Mouse (Mus musculus) liver, embryonic 12.5 days (tissue): Measurements from ENCODE around the gene Gstm6. TPM values are rescaled to one million over a fixed set of nuclear protein-coding genes. Genes with fewer than 3 reads are reported as not detected.

Experiments used
- polyA plus RNA-seq: library from polyadenylated mRNA; unstranded; fragments of >200 nt; fragmentation: Nextera tagmentation; extraction: Ambion mirVana; gene quantifications from 2 replicates; pipeline ENCODE4 v1.2.1, GENCODE M21; 2016

Gstm6 gene
- polyA plus RNA-seq, 1 experiment from 2014 or later: 7.1 TPM

Other genes with a start within 250 kb of the Gstm6 start
- 53.7 and 54.0 TPM in 2 replicates for gene Ahcyl1, start 247.2 kb downstream of the Gstm6 start, polyA plus RNA-seq
- 8.7 and 8.8 TPM in 2 replicates for gene Csf1, start 183.3 kb downstream of the Gstm6 start, polyA plus RNA-seq
- not detected in 2 replicates for gene Eps8l3, start 66.5 kb downstream of the Gstm6 start, polyA plus RNA-seq
- gene Gstm5, start 47.9 kb downstream of the Gstm6 start, polyA plus RNA-seq: 121 and 124 TPM in 2 replicates
- gene Gstm7, start 11.9 kb downstream of the Gstm6 start, polyA plus RNA-seq: 8.1 and 8.9 TPM in 2 replicates
- gene Gstm3, start 25.5 kb upstream of the Gstm6 start, polyA plus RNA-seq: 7.9 and 10.0 TPM in 2 replicates
- 7.6 and 7.8 TPM in 2 replicates for gene Gstm2, start 42.7 kb upstream of the Gstm6 start, polyA plus RNA-seq
- 228 and 237 TPM in 2 replicates for gene Gstm1, start 74.2 kb upstream of the Gstm6 start, polyA plus RNA-seq
- 16.2 and 16.6 TPM in 2 replicates for gene Gstm4, start 101.1 kb upstream of the Gstm6 start, polyA plus RNA-seq
- gene Ampd2, start 142.9 kb upstream of the Gstm6 start, polyA plus RNA-seq: 77.4 and 80.6 TPM in 2 replicates
- 2.7 and 3.3 TPM in 2 replicates for gene Gnat2, start 149.0 kb upstream of the Gstm6 start, polyA plus RNA-seq
- 89.0 and 91.7 TPM in 2 replicates for gene Gnai3, start 202.4 kb upstream of the Gstm6 start, polyA plus RNA-seq
- 0.04 TPM in 1 of 2 replicates, not detected in the other for gene Gpr61, start 211.1 kb upstream of the Gstm6 start, polyA plus RNA-seq
- gene Amigo1, start 242.6 kb upstream of the Gstm6 start, polyA plus RNA-seq: 1.1 and 1.2 TPM in 2 replicates